Mouse (Mus musculus) 3134 (cell line): ENCODE measurements around the gene Ppp2r2d.

ENCODE experiments used
- DNase-seq: peaks from one replicate; pipeline ENCODE4 v3.0.0-alpha.2; 2011; ENCODE audit warnings: low spot score; ENCODE audit not compliant: insufficient read length; ENCODE audit errors: extremely low read depth

Ppp2r2d gene

GRCm38 (mm10) chr7:138919156-138919944, 73.5 kb downstream of the Ppp2r2d start:
- peak; percentile 72 for DNase-seq

GRCm38 (mm10) chr7:138921611-138922010, 75.7 kb downstream of the Ppp2r2d start:
- no peak for DNase-seq

- no peak for DNase-seq
Measured at GRCm38 (mm10) chr7:138923756-138924425, 78.0 kb downstream of the Ppp2r2d start.

- DNase-seq, result no peak
Measured at GRCm38 (mm10) chr7:138928456-138928855, 82.6 kb downstream of the Ppp2r2d start.
